Mouse (Mus musculus) ES-Bruce4 (cell line): ENCODE data around the gene Cd93.

Experiments used
- CTCF ChIP-seq: IDR thresholded peaks from one replicate; pipeline ENCODE4 v1.8.1; 2011; ENCODE audit warnings: low read depth, low read length
- EP300 ChIP-seq: IDR thresholded peaks from 2 replicates; pipeline ENCODE4 v1.6.1; 2011; ENCODE audit warnings: low read depth, low read length; ENCODE audit not compliant: insufficient read depth
- POLR2A ChIP-seq: IDR thresholded peaks from one replicate; pipeline ENCODE4 v1.8.1; 2011; ENCODE audit warnings: low read length; ENCODE audit not compliant: insufficient read depth

DNA sequence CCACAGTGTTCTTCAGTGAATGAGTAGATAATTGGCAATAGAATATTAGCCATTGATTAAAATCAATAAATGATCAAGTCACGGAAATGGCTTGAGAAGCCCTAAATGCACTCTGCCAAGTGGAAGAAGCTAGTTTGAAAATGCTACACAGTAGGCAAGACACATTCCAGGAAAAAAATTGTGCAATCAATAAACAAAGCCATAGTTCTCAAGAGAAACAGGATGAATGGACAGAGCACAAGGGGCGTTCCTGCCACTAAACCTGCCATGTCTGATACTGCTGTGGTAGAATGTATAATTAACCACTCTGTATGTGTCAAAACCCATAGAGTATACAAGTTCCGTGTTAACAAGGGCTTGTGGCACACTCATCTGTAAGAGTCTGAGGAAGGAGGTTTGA lies 15.8 kb downstream of the Cd93 start:
- TF ChIP-seq CTCF (no peak), POLR2A (no peak), EP300 (no peak)
